Mouse (Mus musculus) frontal cortex, postnatal 25 days (tissue): ENCODE results near the gene Hspa12a.

Source experiments
- DNase-seq, 2 experiments: peaks; one replicate each; pipeline ENCODE4 v3.0.0; 2022; ENCODE audit warnings: low spot score in 2 of 2

The Hspa12a gene

GRCm38 (mm10) chr19:58860255-58861173, 82.9 kb downstream of the Hspa12a start:
- peak; percentile 64 to 75 for DNase-seq

GRCm38 (mm10) chr19:58859831-58860254, 83.6 kb downstream of the Hspa12a start:
- DNase-seq, result peak in 1 of 2 experiments; percentile 19

GRCm38 (mm10) chr19:58859357-58859756, 84.1 kb downstream of the Hspa12a start:
- DNase-seq, result no peak

GRCm38 (mm10) chr19:58856129-58856855, 87.2 kb downstream of the Hspa12a start:
- no peak for DNase-seq

GRCm38 (mm10) chr19:58854899-58855298, 88.6 kb downstream of the Hspa12a start:
- DNase-seq, result no peak

- DNase-seq, result no peak
Observed at GRCm38 (mm10) chr19:58853036-58853735, 90.3 kb downstream of the Hspa12a start.

GRCm38 (mm10) chr19:58850719-58851466, 92.6 kb downstream of the Hspa12a start:
- DNase-seq, result no peak

GRCm38 (mm10) chr19:58849333-58850131, 93.9 kb downstream of the Hspa12a start:
- DNase-seq, result no peak

- DNase-seq, result no peak
Observed at GRCm38 (mm10) chr19:58843606-58844005, 99.8 kb downstream of the Hspa12a start.

- DNase-seq, result no peak
Observed at GRCm38 (mm10) chr19:58840721-58841271, 102.7 kb downstream of the Hspa12a start.

GRCm38 (mm10) chr19:58839806-58840205, 103.6 kb downstream of the Hspa12a start:
- no peak for DNase-seq

- DNase-seq, result no peak
Observed at GRCm38 (mm10) chr19:58839345-58839744, 104.1 kb downstream of the Hspa12a start.

- DNase-seq, result no peak
Observed at GRCm38 (mm10) chr19:58838706-58839105, 104.7 kb downstream of the Hspa12a start.

GRCm38 (mm10) chr19:58833639-58834180, 109.7 kb downstream of the Hspa12a start:
- no peak for DNase-seq

- DNase-seq, result no peak
Observed at GRCm38 (mm10) chr19:58832988-58833387, 110.5 kb downstream of the Hspa12a start.

GRCm38 (mm10) chr19:58831280-58831922, 112.1 kb downstream of the Hspa12a start:
- DNase-seq, result no peak

- no peak for DNase-seq
Observed at GRCm38 (mm10) chr19:58830182-58830581, 113.3 kb downstream of the Hspa12a start.

GRCm38 (mm10) chr19:58829575-58829974, 113.9 kb downstream of the Hspa12a start:
- no peak for DNase-seq

- no peak for DNase-seq
Observed at GRCm38 (mm10) chr19:58827656-58828055, 115.8 kb downstream of the Hspa12a start.
